Mouse (Mus musculus) cortical plate, adult 2 months (tissue): ENCODE results near the gene Map2.

ENCODE experiments used
- CTCF ChIP-seq: fragments of 200-500 bp; IDR thresholded peaks from 2 replicates; pipeline ENCODE4 v1.5.1; 2011; ENCODE audit warnings: mild to moderate bottlenecking, control low read depth, low read length; ENCODE audit not compliant: insufficient read depth; ENCODE audit errors: extremely low read depth
- POLR2A ChIP-seq: fragments of 200-500 bp; IDR thresholded peaks from 2 replicates; pipeline ENCODE4 v1.6.1; 2011; ENCODE audit warnings: mild to moderate bottlenecking, low read length, control low read depth; ENCODE audit not compliant: insufficient read depth; ENCODE audit errors: extremely low read depth

DNA sequence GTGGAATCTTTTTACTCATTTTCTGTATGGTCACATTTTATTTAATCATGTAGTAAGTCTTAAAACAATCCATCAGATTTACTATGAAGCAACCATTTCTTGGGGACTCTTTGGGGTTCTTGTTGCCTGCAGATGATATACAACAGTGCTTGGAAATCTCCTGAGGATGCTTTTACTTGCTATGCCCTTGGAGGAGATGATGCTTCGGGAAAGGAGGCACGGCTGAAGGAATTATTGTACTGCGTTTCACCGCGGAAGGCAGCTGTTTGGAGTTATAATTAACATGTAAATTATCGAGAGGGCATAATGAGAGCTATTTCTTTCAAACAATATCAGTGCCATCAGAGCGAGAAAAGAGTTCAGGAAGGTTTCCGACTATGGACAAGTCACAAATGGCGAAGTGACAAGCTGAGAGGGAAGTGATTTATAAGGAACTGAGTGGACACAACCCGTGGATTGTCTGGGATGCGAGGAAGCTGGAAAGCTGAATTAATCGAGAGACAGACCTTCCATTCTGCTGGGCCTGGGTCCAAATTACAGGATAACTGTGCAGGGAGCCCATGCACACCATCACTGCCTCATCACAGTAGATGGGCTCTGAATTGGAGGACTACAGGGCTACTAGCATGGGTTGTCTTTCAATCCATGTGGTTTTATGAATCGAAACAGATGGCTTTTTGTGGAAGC is 20.1 kb downstream of the Map2 start:
- TF ChIP-seq CTCF, result no peak
- TF ChIP-seq POLR2A, result no peak
